Mouse (Mus musculus): ENCODE measurements at regions not wholly inside any gene's neighbourhood (a gene's known extent, or its start where the extent isn't known, plus 50 kb on each side); places are given as distances from the start of the nearest gene placed in this dataset.
A peak's percentile ranks its signal among the peaks of the same experiment; 100 is the strongest.

DNA sequence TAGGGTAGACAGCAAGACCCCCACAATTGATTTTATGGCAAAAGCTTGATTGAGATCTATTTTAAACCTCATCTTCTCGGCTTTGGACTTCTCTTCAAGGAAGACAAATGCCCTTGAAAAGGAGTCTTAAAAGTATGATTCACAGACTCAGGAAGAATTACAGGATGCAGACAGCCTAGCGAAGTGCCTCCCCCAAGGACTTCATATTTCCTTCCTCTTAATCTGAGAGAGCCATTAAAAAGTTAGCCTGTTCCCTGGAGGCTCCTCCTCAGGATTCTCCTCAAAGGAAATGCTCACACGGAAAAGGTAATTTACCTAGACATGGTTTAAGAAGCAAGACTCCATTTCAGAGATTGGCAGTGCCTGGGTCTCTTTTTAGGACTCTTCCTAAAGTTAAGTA lies 122.1 kb downstream of the Gm10295 start:
- TF ChIP-seq GATA4 (IDR thresholded peaks at IDR 0.05; ENCODE audit: insufficient replicate concordance, low read length): no peak

DNA sequence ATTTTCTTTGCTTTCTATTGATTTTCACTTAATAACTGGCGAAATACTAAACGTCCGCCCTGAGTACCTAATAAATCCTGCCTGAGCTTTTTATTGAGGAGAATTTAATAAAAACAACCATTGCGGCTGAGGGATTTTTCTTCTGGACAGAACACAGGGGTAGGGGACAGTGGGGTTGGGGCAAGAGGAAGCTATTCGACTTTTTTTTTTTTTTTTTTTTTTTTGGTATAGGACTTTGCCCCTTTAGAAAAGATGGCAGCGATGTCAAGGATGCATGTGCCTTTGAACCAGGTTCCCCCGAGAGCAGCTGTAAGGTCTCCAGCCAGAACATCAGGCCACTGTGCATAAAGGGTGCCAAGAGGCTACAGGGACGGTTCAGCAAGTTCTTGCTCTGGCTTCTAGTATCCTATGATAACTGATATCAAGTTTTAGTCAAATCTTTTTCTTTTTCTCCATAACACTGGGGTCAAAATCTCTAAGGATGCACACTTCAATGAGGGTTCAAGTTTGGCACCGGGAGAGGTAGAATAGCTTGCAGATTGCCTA lies 126.9 kb downstream of the Gm10295 start:
- TF ChIP-seq GATA4 (IDR thresholded peaks at IDR 0.05; ENCODE audit: insufficient replicate concordance, low read length): no peak

DNA sequence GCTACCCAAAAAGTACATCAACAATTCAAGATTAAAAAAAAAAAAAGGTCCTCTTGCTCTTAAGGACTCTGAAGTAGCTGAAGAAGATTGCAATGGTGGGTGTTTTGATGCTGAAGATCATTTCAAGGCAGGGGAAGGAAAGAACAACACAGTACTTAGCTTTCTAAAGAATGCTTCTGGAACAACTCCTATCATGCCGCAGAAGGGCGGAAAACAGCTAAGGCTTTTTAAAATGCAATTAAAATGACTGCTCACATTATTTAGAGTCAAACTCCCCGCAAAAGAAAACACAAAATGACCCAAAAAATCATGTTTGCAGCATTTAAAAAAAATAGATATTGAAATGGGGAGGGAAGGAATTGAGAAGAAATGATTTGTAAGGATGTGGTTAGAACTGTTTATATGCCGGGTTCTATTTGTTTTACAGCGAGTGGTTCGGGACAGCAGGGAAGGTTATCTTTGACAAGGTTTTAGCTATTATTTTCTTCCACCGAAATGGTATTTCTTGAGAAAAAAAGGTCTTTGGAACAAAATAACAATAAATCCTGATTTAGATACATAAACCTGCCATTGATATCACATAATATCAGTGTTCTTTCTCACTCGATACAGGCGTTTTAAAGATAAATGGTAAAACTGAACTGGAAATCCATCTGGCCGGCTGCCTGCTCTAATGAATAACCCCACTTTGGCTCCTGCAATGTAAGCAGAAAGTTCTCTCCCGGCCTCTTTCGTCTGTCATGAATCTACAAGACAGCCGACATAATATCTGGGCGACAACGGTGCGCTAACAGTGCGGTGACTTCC lies 127.6 kb downstream of the Gm10295 start:
- no peak for TF ChIP-seq GATA4 (IDR thresholded peaks at IDR 0.05; ENCODE audit: insufficient replicate concordance, low read length)

GRCm38 (mm10) chr7:71217344-71217743 lies 133.9 kb downstream of the Gm10295 start:
- TF ChIP-seq GATA4 (IDR thresholded peaks at IDR 0.05; ENCODE audit: insufficient replicate concordance, low read length): no peak

DNA sequence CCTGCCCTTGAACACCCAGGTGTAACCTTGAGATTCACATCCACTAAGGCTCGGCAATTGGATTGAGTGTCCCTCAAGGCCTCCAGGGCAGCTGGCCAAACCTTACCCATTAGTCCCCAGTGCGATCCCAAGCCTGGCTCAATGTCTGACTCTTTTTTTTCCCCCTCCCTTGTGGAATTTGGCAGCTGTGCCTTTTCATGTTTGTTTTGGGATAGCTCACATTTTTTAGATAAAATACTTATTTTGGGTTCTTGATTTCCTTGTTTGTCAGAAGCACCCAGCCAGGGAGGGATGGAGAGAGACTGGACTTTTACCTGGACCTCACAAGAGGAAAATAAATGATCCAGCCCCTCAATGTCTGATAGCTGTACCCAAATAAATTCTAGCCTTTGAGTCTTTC lies 134.5 kb downstream of the Gm10295 start:
- TF ChIP-seq GATA4 (IDR thresholded peaks at IDR 0.05; ENCODE audit: insufficient replicate concordance, low read length): no peak

DNA sequence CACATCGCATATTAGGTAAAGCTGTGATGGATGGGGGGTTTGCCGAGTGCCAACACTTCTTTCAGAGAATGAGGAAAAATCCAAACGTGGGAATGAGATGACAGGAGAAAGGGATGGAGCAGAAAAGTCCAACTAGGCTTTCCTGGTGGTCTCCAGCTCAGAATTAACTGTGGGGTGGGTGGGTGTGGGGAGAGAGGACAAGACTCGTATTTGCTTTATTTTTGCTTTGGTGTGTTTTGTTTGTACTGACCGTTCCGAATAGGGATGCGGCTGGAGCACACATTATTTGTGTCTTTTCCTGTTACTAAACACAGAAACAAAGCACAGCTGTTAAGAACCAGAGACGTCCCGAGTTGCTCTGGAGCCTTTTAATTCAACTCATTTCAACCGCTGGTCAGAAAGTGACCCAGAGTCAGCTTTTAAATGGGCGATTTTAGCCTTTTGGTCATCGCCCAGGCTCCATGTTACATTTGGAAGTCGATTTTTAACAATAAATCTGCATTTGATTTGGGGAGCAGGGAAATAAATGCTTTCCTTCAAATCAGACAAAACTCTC lies 136.7 kb downstream of the Gm10295 start:
- TF ChIP-seq GATA4 (IDR thresholded peaks at IDR 0.05; ENCODE audit: insufficient replicate concordance, low read length): no peak

DNA sequence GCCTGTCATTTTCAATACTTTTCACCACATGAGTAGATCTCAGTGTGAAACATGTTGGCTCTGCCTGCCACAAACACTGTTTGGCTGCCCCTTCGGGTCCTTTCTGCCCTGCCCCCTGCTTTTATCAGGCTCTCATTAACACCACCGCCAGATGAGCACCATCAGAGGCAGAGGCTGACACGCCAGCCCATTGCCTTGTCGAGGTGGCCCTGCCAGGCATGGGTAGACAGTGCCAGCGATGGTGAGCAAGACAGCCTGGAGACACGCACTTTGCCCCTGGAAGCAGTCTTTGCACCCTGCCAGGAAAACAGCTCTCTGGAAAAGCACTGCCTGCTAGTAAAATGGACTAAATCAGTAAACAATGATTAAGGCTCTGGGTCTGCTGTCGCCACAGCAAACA lies 158.2 kb downstream of the Gm10295 start:
- TF ChIP-seq GATA4 (IDR thresholded peaks at IDR 0.05; ENCODE audit: insufficient replicate concordance, low read length): no peak; the same call in 1 of the 2 replicates

DNA sequence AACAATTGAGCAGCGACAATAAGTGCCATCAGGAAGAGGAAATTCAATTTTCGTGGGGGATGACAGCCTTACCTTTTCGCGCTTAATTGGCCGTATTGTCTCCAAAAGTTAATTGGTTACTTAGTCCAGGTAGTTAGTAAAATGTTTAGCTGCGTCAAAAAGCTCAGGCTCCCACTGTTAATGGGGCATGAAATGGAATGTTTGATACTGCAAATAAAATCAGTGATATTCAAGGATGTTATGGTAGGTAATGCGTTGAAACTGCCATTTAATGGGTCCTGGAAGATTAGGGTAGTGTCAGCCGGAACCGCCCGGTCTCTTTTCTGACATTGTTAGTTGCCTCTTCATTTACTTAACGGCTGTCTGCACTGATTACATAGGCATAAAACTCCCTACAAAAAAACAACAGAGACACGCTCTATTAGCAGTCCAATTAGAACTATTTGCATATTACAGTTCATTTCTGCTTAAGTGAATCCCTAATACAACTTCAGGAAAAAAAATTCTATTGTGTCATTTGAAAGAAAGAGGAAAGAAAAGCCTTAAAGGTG lies 161.0 kb downstream of the Gm10295 start:
- TF ChIP-seq GATA4 (IDR thresholded peaks at IDR 0.05; ENCODE audit: insufficient replicate concordance, low read length): no peak

DNA sequence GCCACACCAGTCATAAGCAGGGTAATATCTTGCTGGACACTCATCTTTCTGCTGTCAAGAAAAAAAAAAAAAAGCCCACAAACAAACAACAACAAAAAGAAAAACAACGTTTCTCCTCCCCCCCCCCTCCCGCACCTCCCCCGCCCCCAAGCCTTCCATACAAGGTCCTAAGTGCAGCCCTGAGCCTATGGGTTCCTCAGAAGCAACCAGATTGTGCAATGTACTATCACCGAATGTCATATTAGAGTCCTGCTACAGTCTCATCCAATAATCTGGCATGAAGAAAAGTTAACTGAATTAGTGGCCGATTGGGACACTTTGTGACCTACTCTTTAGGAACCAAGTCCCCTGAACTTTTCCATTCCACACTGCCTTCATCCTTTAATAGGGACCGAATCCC lies 161.5 kb downstream of the Gm10295 start:
- no peak for TF ChIP-seq GATA4 (IDR thresholded peaks at IDR 0.05; ENCODE audit: insufficient replicate concordance, low read length)

- TF ChIP-seq GATA4 (IDR thresholded peaks at IDR 0.05; ENCODE audit: insufficient replicate concordance, low read length): no peak
Observed at GRCm38 (mm10) chr7:71188119-71188518, 163.2 kb downstream of the Gm10295 start.

DNA sequence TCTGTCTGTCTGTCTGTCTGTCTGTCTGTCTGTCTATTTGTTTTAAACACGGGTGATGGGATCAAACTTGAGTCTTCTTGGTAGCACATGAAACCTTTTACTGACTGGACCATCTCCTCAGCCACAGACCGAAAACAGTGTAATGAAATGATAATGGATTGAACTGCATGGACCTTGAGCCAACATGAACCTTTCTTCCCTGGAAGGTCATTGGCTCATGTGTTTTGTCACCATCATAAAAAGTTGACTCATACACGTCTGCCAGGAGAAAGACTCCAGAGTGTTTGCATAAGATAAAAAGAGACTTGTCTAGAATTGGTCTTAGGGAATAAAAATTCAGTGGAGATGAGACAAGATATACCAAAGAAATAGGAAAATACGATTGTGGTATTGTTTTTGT lies 176.4 kb downstream of the Gm10295 start:
- no peak for TF ChIP-seq GATA4 (IDR thresholded peaks at IDR 0.05; ENCODE audit: insufficient replicate concordance, low read length)

DNA sequence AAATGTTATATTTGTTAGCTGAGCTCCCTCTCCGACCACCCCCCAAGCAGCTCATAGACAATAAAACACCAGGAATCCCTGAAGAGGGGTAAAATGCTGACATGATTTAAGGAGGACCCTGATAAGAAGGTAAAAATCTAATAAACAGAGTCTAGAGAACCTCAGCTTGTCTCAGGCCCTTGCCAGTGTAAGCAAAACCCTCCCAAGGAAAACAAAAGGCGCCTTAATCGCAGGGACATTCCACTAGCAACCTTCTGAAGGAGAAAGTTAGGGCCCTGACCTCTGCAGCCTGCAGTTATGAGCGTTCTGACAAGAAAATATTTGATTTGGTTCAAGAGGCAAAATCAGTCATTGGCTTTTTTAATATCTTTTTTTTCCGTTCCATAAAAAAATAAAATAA lies 212.2 kb downstream of the Gm10295 start:
- no peak for TF ChIP-seq GATA4 (IDR thresholded peaks at IDR 0.05; ENCODE audit: insufficient replicate concordance, low read length)

- TF ChIP-seq GATA4 (IDR thresholded peaks at IDR 0.05; ENCODE audit: insufficient replicate concordance, low read length): no peak
Observed at GRCm38 (mm10) chr7:71129981-71130380, 221.3 kb downstream of the Gm10295 start.

DNA sequence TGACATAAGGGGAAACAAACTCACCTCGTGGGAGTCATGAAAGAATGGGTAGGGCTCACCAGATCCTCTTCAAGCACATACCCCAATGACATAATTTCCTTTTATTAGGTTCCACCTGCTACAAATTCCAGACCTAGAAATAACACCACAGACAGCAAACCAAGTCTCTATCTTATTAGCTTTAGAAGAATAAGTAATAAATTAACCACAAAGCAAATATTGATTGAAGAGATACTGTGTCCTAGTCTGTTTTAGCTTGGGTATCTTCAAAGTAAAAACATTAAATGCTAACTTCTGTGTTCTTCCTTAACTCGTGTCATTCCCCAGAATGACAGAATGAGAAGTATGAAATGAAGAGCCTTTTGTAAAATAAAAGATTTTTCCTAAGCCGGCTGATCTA lies 222.4 kb downstream of the Gm10295 start:
- TF ChIP-seq GATA4 (IDR thresholded peaks at IDR 0.05; ENCODE audit: insufficient replicate concordance, low read length): 0 out of 2 replicates have a peak, but pooled peaks have one; percentile 17

GRCm38 (mm10) chr7:71121453-71121852 lies 229.8 kb downstream of the Gm10295 start:
- TF ChIP-seq GATA4 (IDR thresholded peaks at IDR 0.05; ENCODE audit: insufficient replicate concordance, low read length): no peak

- TF ChIP-seq GATA4 (IDR thresholded peaks at IDR 0.05; ENCODE audit: insufficient replicate concordance, low read length): no peak
Observed at GRCm38 (mm10) chr7:71120975-71121374, 230.3 kb downstream of the Gm10295 start.

Data from liver, adult (tissue).